Mouse (Mus musculus) hindbrain, embryonic 14.5 days (tissue): ENCODE data around the gene Ldb2. TPM values are rescaled to one million over a fixed set of nuclear protein-coding genes. Genes with fewer than 3 reads are reported as not detected.

Experiments used
- ATAC-seq: fragments of 200-750 bp; cut with Nextera tagmentation; 2 replicates; pipeline ENCODE4 v1.8.0; 2017; ENCODE audit warnings: moderate number of reproducible peaks, mild to moderate bottlenecking, moderate TSS enrichment, moderate library complexity; ENCODE audit not compliant: low FRiP score
- DNase-seq: peaks from one replicate; pipeline ENCODE4 v3.0.0-alpha.2; 2015; ENCODE audit warnings: low spot score
- H3K27ac ChIP-seq: fragments of 300-500 bp; sonication (generic); 2 replicates; pipeline ENCODE4 v1.5.1; 2014; ENCODE audit warnings: mild to moderate bottlenecking, moderate library complexity
- H3K27me3 ChIP-seq: fragments of 300-500 bp; sonication (generic); 2 replicates; pipeline ENCODE4 v1.6.1; 2014; ENCODE audit warnings: mild to moderate bottlenecking, low read length, mixed read lengths; ENCODE audit not compliant: control insufficient read depth, insufficient read depth
- H3K36me3 ChIP-seq: fragments of 300-500 bp; sonication (generic); replicated peaks from 2 replicates; pipeline ENCODE4 v1.6.1; 2014; ENCODE audit not compliant: control insufficient read depth, insufficient read depth
- H3K4me1 ChIP-seq: fragments of 300-500 bp; sonication (generic); replicated peaks from 2 replicates; pipeline ENCODE4 v1.6.1; 2014; ENCODE audit warnings: antibody characterized with exemption, low read length, mixed read lengths; ENCODE audit not compliant: control insufficient read depth, insufficient read depth
- H3K4me2 ChIP-seq: fragments of 300-500 bp; sonication (generic); replicated peaks from 2 replicates; pipeline ENCODE4 v1.6.1; 2014; ENCODE audit warnings: mild to moderate bottlenecking, moderate library complexity
- H3K4me3 ChIP-seq: fragments of 300-500 bp; sonication (generic); replicated peaks from 2 replicates; pipeline ENCODE4 v1.5.1; 2014; ENCODE audit warnings: mild to moderate bottlenecking, low read length
- H3K9ac ChIP-seq: fragments of 300-500 bp; sonication (generic); 2 replicates; pipeline ENCODE4 v1.6.1; 2014
- H3K9me3 ChIP-seq: fragments of 300-500 bp; sonication (generic); 2 replicates; pipeline ENCODE4 v1.6.1; 2016; ENCODE audit warnings: low read length; ENCODE audit not compliant: control insufficient read depth
- WGBS: fragments of 180-500 bp; shearing (Covaris S2); extraction: QIAGEN DNeasy Blood & Tissue Kit; methylation state at CpG from one replicate; pipeline ENCODE4 v1.1.7; 2014; 5-methylcytosine and 5-hydroxymethylcytosine counted together
- polyA plus RNA-seq: library from polyadenylated mRNA; unstranded; fragments of >200 nt; fragmentation: Nextera tagmentation; extraction: Ambion mirVana; gene quantifications from 2 replicates; pipeline ENCODE4 v1.2.1, GENCODE M21; 2014

Gene Ldb2
- polyA plus RNA-seq, 1 experiment from 2014 or later: 40.5 TPM

- Histone ChIP-seq H3K9ac (no peak overlapping the region), H3K4me2 (no peak overlapping the region), H3K27ac (no peak overlapping the region), H3K9me3 (no peaks in the 10 kb centered on the region), H3K4me3 (no peak overlapping the region), H3K27me3 (no peaks in the 10 kb centered on the region), H3K36me3 (no peaks in the 10 kb centered on the region), H3K4me1 (peaks cover 5% of the 10 kb centered on the region; the same call in 1 of the 2 replicates)
- 93% methylated on average over 11 of the region's 11 CpGs for WGBS
- ATAC-seq (no peak), DNase-seq (no peak)
These were observed 71.5 kb downstream of the Ldb2 start for GRCm38 (mm10) chr5:44727995-44728394.

- no peaks in the 10 kb centered on the region for H3K36me3 ChIP-seq
- WGBS: 63% methylated on average over 14 of the region's 14 CpGs
- no peak overlapping the region for H3K4me3 ChIP-seq
- H3K9me3 ChIP-seq: no peaks in the 10 kb centered on the region
- H3K27me3 ChIP-seq: no peaks in the 10 kb centered on the region
- H3K4me2 ChIP-seq: peak overlapping the region; percentile 32
- DNase-seq (no peak), ATAC-seq (peak; percentile 31; the same call in 1 of the 2 replicates)
- H3K9ac ChIP-seq: no peak overlapping the region
- H3K4me1 ChIP-seq: peaks cover 5% of the 10 kb centered on the region; the same call in 1 of the 2 replicates
- H3K27ac ChIP-seq: no peak overlapping the region
These were observed 72.7 kb downstream of the Ldb2 start for GRCm38 (mm10) chr5:44726546-44727476.

GRCm38 (mm10) chr5:44725501-44725900 is 74.0 kb downstream of the Ldb2 start:
- Histone ChIP-seq H3K4me3 (no peak overlapping the region), H3K27me3 (no peaks in the 10 kb centered on the region), H3K36me3 (no peaks in the 10 kb centered on the region), H3K9ac (no peak overlapping the region), H3K27ac (no peak overlapping the region), H3K4me2 (no peak overlapping the region), H3K4me1 (peaks cover 5% of the 10 kb centered on the region; the same call in 1 of the 2 replicates), H3K9me3 (no peaks in the 10 kb centered on the region)
- DNase-seq: no peak
- ATAC-seq: no peak
- WGBS: 87% methylated on average over 2 of the region's 2 CpGs

GRCm38 (mm10) chr5:44719872-44720271 is 79.6 kb downstream of the Ldb2 start:
- Histone ChIP-seq H3K4me1 (peaks cover 2% of the 10 kb centered on the region; the same call in 1 of the 2 replicates), H3K27me3 (no peaks in the 10 kb centered on the region), H3K4me3 (no peak overlapping the region), H3K27ac (no peak overlapping the region), H3K9ac (no peak overlapping the region), H3K4me2 (no peak overlapping the region), H3K9me3 (no peaks in the 10 kb centered on the region), H3K36me3 (no peaks in the 10 kb centered on the region)
- ATAC-seq (no peak), DNase-seq (no peak)
- WGBS: 88% methylated on average over 1 of the region's 1 CpGs

- H3K4me2 ChIP-seq: no peak overlapping the region
- peaks cover 27% of the 10 kb centered on the region for H3K4me1 ChIP-seq
- ATAC-seq: no peak
- no peaks in the 10 kb centered on the region for H3K9me3 ChIP-seq
- no peak overlapping the region for H3K4me3 ChIP-seq
- no peak overlapping the region for H3K9ac ChIP-seq
- no peaks in the 10 kb centered on the region for H3K27me3 ChIP-seq
- DNase-seq: no peak
- no peak overlapping the region for H3K27ac ChIP-seq
- WGBS: 40% methylated on average over 4 of the region's 4 CpGs
- no peaks in the 10 kb centered on the region for H3K36me3 ChIP-seq
These were observed 85.0 kb downstream of the Ldb2 start for GRCm38 (mm10) chr5:44714508-44714907.

- no peaks in the 10 kb centered on the region for H3K36me3 ChIP-seq
- no peaks in the 10 kb centered on the region for H3K9me3 ChIP-seq
- H3K4me3 ChIP-seq: no peak overlapping the region
- no peaks in the 10 kb centered on the region for H3K27me3 ChIP-seq
- H3K9ac ChIP-seq: no peak overlapping the region
- H3K27ac ChIP-seq: peak overlapping the region; percentile 46; the same call in 1 of the 2 replicates
- 12% methylated on average over 5 of the region's 5 CpGs for WGBS
- ATAC-seq (peak; percentile 75), DNase-seq (no peak)
- H3K4me2 ChIP-seq: no peak overlapping the region
- peaks cover 27% of the 10 kb centered on the region for H3K4me1 ChIP-seq
These were observed 86.2 kb downstream of the Ldb2 start for GRCm38 (mm10) chr5:44713181-44713789.

- ATAC-seq: no peak
- H3K27me3 ChIP-seq: no peaks in the 10 kb centered on the region
- 59% methylated on average over 5 of the region's 5 CpGs for WGBS
- no peak overlapping the region for H3K9ac ChIP-seq
- H3K27ac ChIP-seq: no peak overlapping the region
- H3K4me2 ChIP-seq: no peak overlapping the region
- peaks cover 27% of the 10 kb centered on the region for H3K4me1 ChIP-seq
- H3K4me3 ChIP-seq: no peak overlapping the region
- H3K36me3 ChIP-seq: no peaks in the 10 kb centered on the region
- no peak for DNase-seq
- no peaks in the 10 kb centered on the region for H3K9me3 ChIP-seq
These were observed 88.3 kb downstream of the Ldb2 start for GRCm38 (mm10) chr5:44711211-44711610.

- Histone ChIP-seq H3K9ac (no peak overlapping the region), H3K4me3 (no peak overlapping the region), H3K27me3 (no peaks in the 10 kb centered on the region), H3K4me2 (no peak overlapping the region), H3K4me1 (peaks cover 27% of the 10 kb centered on the region), H3K36me3 (no peaks in the 10 kb centered on the region), H3K9me3 (no peaks in the 10 kb centered on the region), H3K27ac (no peak overlapping the region)
- DNase-seq: no peak
- ATAC-seq: no peak
- 59% methylated on average over 4 of the region's 4 CpGs for WGBS
These were observed 89.2 kb downstream of the Ldb2 start for GRCm38 (mm10) chr5:44710132-44710871.

GRCm38 (mm10) chr5:44709276-44709675 is 90.2 kb downstream of the Ldb2 start:
- H3K4me2 ChIP-seq: no peak overlapping the region
- H3K4me3 ChIP-seq: no peak overlapping the region
- no peak overlapping the region for H3K9ac ChIP-seq
- H3K9me3 ChIP-seq: no peaks in the 10 kb centered on the region
- H3K36me3 ChIP-seq: no peaks in the 10 kb centered on the region
- 92% methylated on average over 2 of the region's 2 CpGs for WGBS
- no peak for ATAC-seq
- H3K27ac ChIP-seq: no peak overlapping the region
- no peaks in the 10 kb centered on the region for H3K27me3 ChIP-seq
- peaks cover 20% of the 10 kb centered on the region for H3K4me1 ChIP-seq
- no peak for DNase-seq
